Mouse (Mus musculus) brain, embryonic 14.5 days (tissue): ENCODE data around the gene Rhog.

ENCODE experiments used
- CTCF ChIP-seq: fragments of 200-500 bp; IDR thresholded peaks from 2 replicates; pipeline ENCODE4 v1.5.1; 2012; ENCODE audit warnings: inconsistent platforms, mild to moderate bottlenecking, moderate library complexity, borderline replicate concordance; ENCODE audit not compliant: insufficient read depth, insufficient read length; ENCODE audit errors: extremely low read depth
- POLR2A ChIP-seq: fragments of 200-500 bp; IDR thresholded peaks from 2 replicates; pipeline ENCODE4 v1.6.1; 2012; ENCODE audit warnings: mild to moderate bottlenecking, inconsistent platforms, borderline replicate concordance; ENCODE audit not compliant: poor library complexity, insufficient read depth, insufficient read length, severe bottlenecking; ENCODE audit errors: extremely low read depth

DNA sequence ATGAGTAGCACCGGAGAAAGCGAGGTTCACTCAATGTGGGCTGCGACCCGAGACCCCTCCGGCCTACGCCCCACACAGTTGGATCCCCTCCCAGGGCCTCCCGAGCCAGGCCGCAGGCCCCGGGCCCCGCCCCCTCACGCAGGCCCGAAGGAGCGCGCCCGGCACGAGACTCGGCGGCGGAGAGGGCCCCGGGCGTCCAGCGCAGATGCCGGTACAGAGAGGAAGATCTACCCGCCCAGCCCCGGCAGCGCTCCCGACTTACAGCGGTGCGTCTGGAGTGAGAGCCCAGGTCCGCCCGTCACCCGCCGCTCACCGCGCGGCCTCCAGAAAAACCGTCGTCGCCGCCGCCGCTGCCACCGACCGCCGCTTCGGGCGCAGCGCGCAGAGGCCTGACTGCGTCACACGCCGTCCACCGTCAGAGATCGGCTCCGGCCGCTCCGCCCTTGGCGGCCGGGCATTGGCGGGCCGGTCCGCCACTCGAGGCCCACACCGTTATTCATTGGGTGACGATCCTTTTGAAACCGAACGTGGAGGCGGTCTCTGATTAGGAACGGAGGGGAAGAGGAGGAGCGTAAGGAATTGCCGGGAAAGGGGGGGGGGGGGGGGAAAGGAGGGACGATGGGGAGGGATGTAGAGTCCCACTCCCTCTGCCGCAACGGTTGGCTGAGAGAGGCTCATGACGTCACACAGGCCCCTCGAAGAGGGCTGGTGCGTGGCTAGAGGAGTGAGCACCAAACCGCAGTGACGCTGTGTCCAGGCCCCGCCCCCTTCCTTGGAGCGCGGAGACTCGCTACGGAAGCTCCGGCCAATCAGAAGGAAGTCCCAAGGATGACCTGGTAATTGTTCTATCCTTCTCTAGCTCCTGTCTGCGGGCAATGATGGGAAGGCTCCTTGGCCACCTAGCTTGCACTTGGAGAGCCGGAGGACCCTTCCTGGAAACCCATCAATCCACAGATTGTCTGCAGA lies 45.8 kb downstream of the Rhog start, which contains the start of the genes Nup98 and Pgap2:
- TF ChIP-seq POLR2A (peak; percentile 93), CTCF (peak; percentile 18; the same call in 1 of the 2 replicates)
